16 mouse cellular contexts compared by ENCODE assay signal in genomic region chr4:105703408-105703807, GRCm38 (mm10).
"Had no signal": no experiment of that assay in that cellular context is flagged by ENCODE, and none has a peak within 500 bp of the region (broad histone marks: within the 10 kb centered on the region; RNA-seq: fewer than 3 reads in every experiment).

No protein-coding gene starts in this region.

- H3K27ac ChIP-seq: liver, embryonic 12.5 days; liver, embryonic 14.5 days; macrophage; midbrain, embryonic 13.5 days; midbrain, embryonic 15.5 days; neural tube, embryonic 12.5 days had no signal

- DNase-seq: lung, postnatal 10 days; right cerebral cortex, postnatal 25 days; right cerebral cortex, postnatal 4 days; spleen, adult 18-20 months; thymus, adult 18-20 months; thymus, postnatal 14 days; thymus, postnatal 36 days had no signal

- H3K4me2 ChIP-seq: liver, embryonic 12.5 days; lung, embryonic 14.5 days; midbrain, embryonic 11.5 days; midbrain, embryonic 13.5 days; midbrain, embryonic 15.5 days; neural tube, embryonic 12.5 days had no signal

- ATAC-seq: liver, embryonic 12.5 days; midbrain, embryonic 13.5 days; midbrain, embryonic 15.5 days had no signal

- H3K4me1 ChIP-seq: liver, embryonic 12.5 days; midbrain, embryonic 13.5 days; midbrain, embryonic 15.5 days; neural tube, embryonic 12.5 days had no signal

- H3K9me3 ChIP-seq: liver, embryonic 12.5 days; megakaryocyte, embryonic 14.5 days; midbrain, embryonic 13.5 days; midbrain, embryonic 15.5 days; neural tube, embryonic 12.5 days had no signal

- H3K27me3 ChIP-seq: liver, embryonic 12.5 days; midbrain, embryonic 13.5 days; midbrain, embryonic 15.5 days; neural tube, embryonic 12.5 days had no signal

- H3K9ac ChIP-seq: liver, embryonic 12.5 days; liver, embryonic 14.5 days; lung, embryonic 14.5 days; midbrain, embryonic 13.5 days; midbrain, embryonic 15.5 days; neural tube, embryonic 12.5 days had no signal

- H3K4me3 ChIP-seq: liver, embryonic 12.5 days; megakaryocyte, embryonic 14.5 days; midbrain, embryonic 13.5 days; midbrain, embryonic 15.5 days; neural tube, embryonic 12.5 days had no signal

- H3K36me3 ChIP-seq: liver, embryonic 12.5 days; midbrain, embryonic 13.5 days; midbrain, embryonic 15.5 days; neural tube, embryonic 12.5 days had no signal
